Mouse (Mus musculus): Measurements from ENCODE around the gene Slc52a3.

DNA sequence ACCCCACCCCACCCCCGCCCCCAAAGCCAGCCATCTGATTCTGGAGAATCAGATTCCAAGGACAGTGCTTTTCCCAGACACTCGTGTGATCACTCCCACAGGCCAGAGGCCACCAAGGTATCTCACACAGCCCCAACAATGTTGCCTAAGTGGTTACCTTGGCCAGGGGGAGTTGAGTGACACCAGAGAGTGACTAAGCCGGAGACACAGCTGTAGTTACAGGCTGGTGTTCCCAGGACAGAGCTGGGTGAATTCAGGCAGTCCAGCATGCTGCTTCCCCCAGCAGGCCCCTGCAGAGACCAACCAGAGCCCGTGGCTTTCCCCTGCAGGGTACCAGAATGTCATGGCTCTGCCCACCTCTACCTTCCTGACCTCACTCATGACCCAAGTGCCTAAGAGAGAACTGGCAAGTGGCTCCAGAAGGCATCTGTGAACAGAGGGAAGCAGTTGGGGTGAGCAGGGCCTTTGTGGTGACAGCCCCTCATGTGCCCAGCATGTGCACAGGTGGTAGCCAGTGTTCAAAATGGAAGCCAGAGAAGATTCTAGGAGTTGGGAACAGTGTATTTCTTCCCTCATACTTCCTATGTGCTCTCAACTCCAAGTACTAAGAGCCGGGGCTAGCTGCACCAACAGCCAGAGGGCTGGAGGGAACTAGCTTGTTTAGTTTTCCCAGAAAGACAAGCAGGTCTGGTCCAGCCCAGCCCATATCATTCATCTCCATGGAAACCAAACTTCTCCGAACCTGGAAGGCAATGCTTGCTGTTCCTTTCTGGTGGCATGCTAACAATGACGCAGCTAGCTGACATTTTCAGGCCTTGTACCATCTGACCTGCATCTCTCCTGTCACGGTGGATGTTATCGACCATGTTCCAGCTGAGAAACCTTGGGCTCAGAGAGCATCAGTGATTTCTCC lies 34.8 kb upstream of the Slc52a3 start:
- no peak for TF ChIP-seq MEF2A (IDR thresholded peaks at IDR 0.05; ENCODE audit: extremely low read depth, insufficient replicate concordance, low read depth, low read length, poor library complexity, severe bottlenecking)
- no peak for TF ChIP-seq ZNF384 (IDR thresholded peaks at IDR 0.05; ENCODE audit: low read depth, low read length)
